Mouse (Mus musculus) embryo, embryonic 10 days (tissue): ENCODE data around the gene Lhfpl2.

ENCODE experiments used
- DNase-seq: peaks from one replicate; pipeline ENCODE4 v3.0.0-alpha.2; 2015; ENCODE audit warnings: low spot score

Lhfpl2 gene

GRCm38 (mm10) chr13:94098369-94099084, 40.9 kb downstream of the Lhfpl2 start:
- no peak for DNase-seq

DNA sequence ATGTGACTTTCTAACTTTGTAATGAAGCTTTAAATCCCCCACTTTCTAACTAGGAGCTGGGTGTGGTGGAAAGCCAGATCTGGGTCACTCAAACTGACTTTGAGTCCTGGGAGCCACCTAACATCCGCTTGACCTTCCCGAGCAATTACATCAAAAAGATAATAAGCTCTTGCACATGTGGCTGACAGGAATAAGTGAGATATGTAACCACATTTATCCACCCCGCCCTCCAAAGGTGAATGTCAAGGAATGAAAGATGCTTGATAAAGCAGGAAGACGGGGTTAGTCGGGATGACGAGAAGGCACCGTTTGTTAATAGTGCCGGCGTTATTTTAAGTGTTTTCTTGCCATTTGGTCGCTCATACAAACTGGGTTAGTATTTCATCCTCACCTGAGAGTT, 41.5 kb downstream of the Lhfpl2 start:
- DNase-seq, result no peak

- no peak for DNase-seq
Measured at GRCm38 (mm10) chr13:94100361-94100760, 42.8 kb downstream of the Lhfpl2 start.

DNA sequence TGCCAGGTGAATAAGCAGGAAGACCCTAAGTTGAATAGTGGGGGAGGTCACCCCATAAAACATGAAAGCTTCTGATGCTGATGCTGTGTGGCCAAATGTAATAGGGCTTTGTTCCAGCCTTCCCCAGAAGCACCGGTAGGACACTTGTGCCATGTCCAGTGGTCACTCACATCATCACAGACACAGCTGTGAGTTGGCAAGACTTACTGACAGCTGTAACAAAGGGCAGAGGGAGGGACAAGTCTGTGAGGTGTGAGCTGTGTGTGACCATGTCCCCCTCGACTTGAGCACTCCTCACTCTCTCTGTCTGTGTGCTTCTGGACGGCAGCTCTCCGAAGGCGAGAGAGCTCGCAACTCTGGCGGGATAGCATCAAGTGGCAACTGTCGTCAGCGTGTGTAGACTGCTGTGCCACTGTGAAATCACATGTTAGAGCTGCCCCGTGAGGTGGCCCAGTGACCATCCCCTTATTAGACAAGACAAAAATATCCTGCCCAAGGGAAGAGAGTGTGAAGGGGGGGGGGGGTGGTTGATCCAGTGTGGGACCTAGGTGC, 43.5 kb downstream of the Lhfpl2 start:
- DNase-seq, result no peak

GRCm38 (mm10) chr13:94104866-94105475, 47.4 kb downstream of the Lhfpl2 start:
- no peak for DNase-seq

GRCm38 (mm10) chr13:94106431-94106830, 48.8 kb downstream of the Lhfpl2 start:
- no peak for DNase-seq

GRCm38 (mm10) chr13:94106983-94107382, 49.4 kb downstream of the Lhfpl2 start:
- DNase-seq, result no peak

- no peak for DNase-seq
Measured at GRCm38 (mm10) chr13:94110556-94110955, 53.0 kb downstream of the Lhfpl2 start.

DNA sequence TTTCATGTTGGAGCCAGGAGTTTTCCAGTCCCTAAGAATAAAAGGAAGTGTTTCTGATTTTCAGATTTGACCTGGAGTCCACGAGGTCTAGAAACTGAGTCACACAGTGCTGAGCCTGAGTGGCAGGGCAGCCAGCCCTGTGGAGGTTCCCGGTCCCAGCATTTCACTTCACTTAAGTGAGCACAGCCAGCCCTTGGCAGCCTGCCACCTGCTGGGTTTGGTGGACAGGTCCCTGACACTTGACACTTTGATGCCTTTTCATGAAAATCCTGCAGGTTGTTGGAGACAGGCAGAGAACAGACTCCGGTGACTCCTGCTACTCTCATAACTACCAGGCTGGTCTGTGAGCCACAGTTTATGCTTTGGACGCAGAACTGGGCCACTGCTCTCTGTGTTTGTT, 57.9 kb downstream of the Lhfpl2 start:
- no peak for DNase-seq

GRCm38 (mm10) chr13:94116705-94117410, 59.3 kb downstream of the Lhfpl2 start:
- DNase-seq, result peak; percentile 56

- DNase-seq, result no peak
Measured at GRCm38 (mm10) chr13:94117522-94117921, 59.9 kb downstream of the Lhfpl2 start.

- no peak for DNase-seq
Measured at GRCm38 (mm10) chr13:94118091-94118490, 60.5 kb downstream of the Lhfpl2 start.

GRCm38 (mm10) chr13:94119309-94119708, 61.7 kb downstream of the Lhfpl2 start:
- no peak for DNase-seq

- DNase-seq, result no peak
Measured at GRCm38 (mm10) chr13:94122703-94123592, 65.4 kb downstream of the Lhfpl2 start.

DNA sequence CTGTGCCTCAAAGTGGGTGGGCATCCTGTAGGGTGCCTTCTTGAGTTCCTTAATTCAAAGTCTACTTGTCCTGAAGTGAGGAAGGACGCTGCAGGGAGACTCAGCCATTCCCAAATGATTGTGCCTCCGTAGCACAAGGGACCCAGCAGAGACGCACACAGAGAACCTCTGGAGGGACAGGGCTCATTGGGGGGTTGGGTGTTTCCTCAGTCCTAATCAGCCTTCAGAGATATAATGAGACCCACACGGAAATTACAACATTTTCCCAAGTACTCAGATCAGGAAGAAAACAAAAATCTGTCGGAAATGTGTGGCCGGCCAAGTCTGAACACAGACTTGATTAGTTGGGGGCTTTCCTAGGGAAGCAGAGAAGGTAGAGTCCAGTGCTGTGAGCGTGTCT, 72.8 kb downstream of the Lhfpl2 start:
- no peak for DNase-seq

DNA sequence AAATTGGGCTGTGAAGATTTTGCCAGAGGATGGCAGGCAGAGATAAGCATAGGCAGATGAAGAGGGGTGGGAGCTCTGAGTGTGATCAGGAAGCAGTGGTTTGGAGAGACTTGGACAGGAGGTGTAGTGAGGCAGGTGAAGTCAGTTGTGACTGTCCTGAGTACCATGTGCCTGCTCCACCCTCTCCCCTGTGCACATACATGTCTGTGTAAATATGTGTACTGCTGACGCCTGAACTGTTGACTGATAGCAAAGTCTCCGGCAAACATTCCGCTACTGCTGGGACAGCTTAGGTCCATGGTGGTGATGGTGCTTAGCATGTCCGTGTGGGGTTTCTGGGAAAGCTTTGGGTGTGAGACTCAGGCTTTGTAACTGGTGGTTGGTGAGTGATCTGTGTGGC, 73.5 kb downstream of the Lhfpl2 start:
- DNase-seq, result no peak

- no peak for DNase-seq
Measured at GRCm38 (mm10) chr13:94132187-94132995, 74.8 kb downstream of the Lhfpl2 start.

DNA sequence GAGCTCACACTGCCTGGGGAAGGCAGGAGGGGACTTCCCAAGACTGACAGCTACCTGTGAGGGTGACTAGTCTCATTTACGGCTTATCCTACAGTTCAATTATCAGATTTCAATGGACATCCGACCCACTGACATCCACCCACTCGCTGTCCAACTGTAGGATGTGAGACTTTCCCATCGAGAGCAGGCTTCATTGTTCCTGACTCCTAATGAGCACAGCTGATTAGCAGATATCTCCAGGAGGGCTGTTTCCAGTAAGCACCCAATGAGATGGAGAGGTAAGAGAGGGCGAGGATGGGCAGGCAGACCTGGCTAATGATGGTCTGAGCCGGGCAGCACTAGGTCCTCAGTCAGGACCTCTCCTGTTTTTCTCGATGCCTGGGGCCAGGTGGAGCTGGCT, 77.0 kb downstream of the Lhfpl2 start:
- no peak for DNase-seq

GRCm38 (mm10) chr13:94135180-94135579, 77.6 kb downstream of the Lhfpl2 start:
- DNase-seq, result no peak

DNA sequence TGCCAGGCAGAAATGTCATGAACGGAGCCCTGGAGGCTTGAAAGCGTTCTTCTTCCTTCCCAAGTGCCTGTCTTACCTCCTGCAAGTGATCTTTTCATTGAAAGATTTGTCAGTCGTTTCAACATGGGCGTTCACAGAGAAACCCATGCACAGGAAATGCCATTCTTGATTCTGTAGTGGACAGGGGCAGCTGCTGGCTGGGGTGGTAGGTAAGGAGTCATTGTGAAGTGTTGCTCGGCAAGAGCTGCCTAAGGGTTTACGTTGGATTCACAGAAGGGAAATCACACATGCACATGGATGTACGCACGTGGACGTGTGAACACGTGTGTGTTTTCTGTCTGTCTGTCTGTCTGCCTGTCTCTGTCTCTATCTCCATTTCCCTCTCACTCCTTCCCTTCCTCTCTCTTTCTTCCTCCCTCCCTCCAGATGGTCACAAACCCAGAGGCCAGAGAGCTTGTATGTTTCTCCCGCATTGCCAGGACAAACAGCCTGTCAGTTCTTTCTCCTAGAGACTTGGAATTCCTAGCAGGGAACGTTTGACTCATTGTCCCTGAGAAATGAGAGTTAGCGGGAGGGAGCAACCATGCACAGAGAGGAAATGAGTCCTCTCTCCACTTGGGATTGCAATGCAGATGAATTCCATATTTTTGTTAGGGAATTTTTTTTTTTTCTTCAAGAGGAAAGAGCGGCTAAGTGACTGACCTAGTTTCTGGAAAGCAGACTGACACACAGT, 82.3 kb downstream of the Lhfpl2 start:
- no peak for DNase-seq
